Mouse (Mus musculus) CD4-positive, CD25-positive, alpha-beta regulatory T cell, adult 4 months (primary cell): Measurements from ENCODE around the gene Clp1. TPM values are rescaled to one million over a fixed set of nuclear protein-coding genes. Genes with fewer than 3 reads are reported as not detected.

Experiments used
- ATAC-seq: one replicate; pipeline ENCODE4 v1.8.0; 2017
- polyA plus RNA-seq, 2 experiments: library from polyadenylated mRNA; unstranded; fragments of 100-300 nt; shearing (Covaris generic); gene quantifications; one replicate each; pipeline ENCODE4 v1.2.1; 2017

Gene Clp1
- polyA plus RNA-seq: 10 to 100 TPM; 50.3 to 54.6 TPM

DNA sequence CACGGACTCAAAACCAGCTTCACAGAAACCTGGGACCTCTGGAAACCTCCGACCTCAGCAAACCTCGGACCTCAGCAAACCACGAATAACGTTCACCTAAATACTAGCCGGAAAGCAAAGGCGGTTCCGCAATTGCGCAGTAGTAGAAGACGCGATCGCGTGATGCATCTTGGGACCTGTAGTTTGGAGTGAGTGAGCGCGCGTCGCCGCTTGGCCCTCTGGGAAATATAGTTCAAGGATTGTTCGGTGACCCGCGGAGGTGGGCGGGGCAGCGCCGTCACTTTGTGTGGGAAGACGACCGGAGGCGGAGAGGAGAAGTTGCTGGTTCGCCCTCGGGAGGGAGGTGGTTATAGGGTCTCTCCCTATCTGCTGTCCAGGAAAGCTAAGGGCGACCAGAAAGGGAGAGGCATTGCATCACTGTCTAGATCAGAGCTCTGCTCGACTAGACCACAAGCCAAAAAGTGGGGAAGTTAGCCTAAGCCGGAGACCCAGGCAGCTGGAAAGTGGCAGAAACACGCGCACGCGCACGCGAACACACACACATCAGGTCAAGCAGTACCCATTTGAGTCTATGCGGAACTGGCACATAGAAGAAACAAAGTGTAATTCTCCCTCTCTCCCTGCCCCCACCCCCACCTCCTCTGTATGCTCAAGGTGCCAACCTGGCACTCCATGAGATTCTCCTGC is at the start of gene Clp1:
Clp1 (minus strand) TSS at position 179 of the 687 bp plus-strand sequence.
- peak; percentile 98 for ATAC-seq

DNA sequence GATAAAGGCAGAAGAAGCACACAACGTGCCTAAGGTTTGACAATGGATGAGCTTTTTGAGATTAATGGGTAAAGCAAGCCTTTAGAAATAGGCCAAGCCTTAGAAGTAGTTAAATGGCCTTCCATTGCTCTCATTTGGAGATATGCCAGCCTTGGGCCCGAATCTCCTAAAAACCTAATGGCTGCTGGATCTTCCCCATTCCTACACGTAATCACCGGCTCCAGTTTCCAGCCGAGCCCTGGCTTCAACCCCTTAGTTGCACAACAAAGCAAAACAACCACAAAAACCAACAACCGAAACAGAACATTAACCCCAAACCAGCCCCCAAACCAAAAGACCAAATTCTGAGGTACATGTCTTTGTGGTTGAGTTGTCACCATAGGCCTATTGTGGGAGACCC is 48.5 kb upstream of the Clp1 start:
- ATAC-seq: no peak

DNA sequence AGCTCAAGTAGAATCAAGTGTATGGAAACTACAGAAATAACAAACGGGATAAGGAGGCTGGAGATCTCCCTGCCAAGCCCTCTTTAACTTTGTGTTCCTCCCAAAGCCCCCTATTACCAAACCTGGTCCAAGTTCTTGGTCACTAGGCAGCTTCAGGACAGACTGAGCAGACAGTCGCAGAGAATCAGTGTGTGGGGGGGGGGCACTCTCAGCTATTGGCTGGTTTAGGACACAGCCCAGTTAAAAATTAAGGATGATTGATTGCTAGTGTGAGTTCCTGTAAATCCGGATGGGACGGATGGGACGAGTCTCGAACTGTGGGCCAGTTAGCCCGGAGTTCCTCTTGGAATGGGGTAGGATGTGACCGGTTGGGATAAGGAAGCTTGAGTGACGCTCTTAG is 48.1 kb upstream of the Clp1 start, which contains the start of gene Serping1:
Serping1 (minus strand) TSS at position 204 of the 400 bp plus-strand sequence.
- no peak for ATAC-seq

DNA sequence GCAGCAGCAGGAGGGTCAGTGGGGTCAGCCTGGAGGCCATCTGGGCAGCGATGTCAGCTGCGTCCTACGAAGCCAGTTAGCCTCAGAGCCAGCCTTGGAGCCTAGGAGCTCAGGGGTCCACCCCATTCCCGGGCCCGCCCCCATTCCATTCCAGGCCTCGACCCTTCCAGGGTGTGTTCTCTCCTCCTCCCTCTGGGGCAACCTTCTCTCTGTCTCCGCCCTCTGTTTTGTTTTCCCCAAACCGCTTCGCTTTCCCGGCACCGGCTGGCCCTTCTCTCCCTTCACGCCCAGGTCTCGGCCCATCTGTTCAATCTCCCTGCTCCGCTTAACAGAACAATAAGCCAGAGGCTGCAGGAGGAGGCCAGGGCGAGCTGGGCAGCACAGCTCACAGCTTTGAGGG is 47.6 kb upstream of the Clp1 start:
- no peak for ATAC-seq

DNA sequence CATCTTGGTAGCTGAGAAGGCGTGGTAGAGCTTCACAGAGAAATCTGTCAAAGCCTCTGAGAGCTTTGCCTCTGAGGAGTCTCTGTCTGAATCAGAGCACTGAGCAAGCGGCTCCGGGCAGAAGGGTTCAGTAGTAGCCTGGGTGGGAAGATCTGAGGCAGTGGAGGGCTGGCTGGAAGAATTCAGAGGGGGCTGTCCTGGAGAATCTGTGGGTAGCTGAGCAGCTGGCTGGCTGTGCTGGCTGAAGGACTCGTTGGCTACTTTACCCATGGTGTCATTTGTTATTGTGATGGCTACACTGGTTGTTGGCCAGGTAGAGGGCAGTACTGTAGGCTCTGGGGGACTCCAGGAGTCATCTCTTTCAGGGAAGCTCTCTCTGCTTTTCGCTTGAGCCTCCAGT is 46.0 kb upstream of the Clp1 start:
- ATAC-seq: no peak

DNA sequence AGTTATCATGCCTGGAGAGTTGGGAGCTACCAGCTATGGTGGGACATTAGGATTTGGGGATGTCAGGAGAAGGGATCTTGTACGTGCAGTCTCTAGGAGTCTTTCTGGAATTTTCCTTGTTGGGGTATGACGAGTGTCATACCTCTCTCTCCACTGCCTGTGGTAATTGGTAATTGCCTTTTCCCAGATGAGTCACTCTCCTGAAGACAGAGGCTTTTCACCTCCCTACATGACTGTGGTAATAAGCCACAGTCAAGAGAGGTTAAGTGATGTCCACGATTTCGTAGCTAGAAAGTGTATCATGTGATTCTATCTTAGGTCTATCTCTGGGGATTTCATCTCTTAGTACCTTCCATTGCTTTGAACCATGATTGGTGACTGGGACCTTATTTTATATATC is 45.3 kb upstream of the Clp1 start:
- no peak for ATAC-seq

DNA sequence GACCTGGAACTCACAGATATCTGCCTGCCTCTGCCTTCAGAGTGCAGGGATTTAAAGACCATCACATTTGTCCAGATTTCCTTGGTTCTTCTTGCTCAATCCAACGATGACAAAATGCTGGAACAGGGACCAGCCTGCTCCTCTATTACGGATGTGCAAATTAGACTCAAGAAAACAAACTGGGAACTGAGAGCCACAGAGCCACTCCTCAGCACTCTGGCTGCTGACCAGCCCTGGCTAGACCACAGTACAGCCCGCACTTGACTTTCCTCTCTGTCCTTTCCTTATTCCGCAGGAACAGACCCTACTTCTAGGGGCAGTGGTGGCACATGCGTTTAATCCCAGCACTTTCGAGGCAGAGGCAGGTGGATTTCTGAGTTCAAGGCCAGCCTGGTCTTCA is 43.4 kb upstream of the Clp1 start:
- no peak for ATAC-seq

DNA sequence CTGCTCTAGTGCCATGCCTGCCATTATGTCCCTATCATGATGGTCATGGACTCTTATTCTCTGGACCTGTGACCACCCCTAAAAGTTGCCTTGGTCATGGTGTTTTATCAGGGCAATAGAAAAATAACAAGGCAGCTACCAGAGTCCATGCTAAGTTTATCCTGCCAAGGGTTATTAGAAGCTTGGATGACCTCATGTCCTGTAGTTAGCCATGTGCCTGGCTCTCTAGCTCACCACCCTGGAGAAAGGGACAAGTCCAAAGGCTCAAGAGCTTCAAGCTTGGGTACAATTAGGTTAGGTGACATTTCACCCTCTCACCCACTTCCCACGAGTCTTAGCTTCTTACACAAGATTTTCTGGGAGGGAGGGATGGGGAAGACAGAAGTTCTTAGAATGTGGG is 35.7 kb upstream of the Clp1 start:
- no peak for ATAC-seq

DNA sequence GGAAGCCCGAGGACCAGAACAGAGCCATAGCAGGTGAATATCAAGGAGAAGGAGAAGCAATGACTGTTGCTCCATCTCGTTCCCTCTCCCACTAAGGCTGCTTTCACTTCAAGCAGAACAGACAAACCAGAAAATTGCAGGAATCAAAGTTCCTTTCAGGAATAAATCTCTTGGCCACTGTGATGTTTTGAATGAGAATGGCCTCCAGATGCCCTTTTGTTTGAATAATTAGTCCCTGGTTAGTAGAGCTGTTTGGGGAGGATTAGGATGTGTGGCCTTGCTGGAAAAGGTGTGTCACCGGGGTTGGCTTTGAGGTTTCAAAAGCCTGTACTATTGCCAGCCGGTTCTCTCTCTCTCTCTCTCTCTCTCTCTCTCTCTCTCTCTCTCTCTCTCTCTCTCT is 35.1 kb upstream of the Clp1 start:
- no peak for ATAC-seq

DNA sequence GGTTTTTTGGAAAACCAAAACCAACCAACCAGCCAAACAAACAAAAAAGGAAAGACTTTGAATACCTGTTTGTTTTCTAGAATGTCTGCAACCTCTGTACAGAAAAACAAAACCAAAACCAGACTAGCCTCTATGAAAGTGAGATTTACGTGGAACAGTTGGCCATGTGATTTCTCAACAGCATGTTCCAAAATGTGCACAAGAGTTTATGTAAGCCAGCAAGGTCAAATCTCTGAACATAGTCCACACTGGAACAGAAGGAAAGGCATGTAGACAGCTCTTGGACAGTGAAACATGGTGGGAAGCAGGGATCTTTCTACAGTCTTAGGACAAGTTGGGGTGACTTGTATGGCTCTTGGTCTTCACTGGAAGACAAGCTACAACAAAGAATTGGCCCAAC is 34.7 kb upstream of the Clp1 start:
- ATAC-seq: no peak

DNA sequence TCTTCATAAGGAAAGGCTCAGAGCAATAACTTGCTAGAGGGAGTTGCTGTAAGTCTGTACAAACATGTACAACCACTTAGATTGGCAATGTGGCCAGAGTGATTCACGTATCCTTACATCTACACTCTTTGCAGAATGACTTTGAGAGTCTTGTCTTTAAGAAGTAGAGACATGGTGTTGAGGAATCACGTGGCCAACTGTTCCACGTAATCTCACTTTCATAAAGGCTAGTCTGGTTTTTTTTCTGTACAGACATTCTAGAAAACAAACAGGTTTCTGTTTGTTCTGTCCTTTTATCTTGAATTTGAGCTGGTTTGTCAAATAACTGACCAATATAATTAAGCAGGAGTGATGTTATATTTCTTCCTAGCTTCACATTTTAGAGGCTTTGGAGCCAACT is 34.2 kb upstream of the Clp1 start:
- ATAC-seq: no peak

DNA sequence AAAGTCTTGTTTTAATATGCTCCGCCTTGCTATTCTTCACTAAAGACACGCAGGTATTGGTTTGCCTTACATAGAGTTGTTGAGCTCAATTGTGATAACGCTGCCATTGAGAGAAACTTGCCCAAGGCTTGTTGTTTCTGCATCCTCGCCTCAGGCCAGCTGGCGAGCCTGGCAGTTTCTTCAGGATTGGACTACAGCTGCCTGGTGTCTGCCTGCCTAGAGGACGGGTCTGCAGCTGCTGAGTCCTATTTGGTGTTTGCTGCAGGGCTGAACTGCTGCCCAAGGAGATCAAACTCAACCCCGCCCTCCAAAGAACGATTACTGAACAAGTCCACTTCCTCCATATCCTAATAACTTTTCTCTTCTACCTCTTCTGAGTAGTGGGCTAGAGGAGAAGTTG is 33.6 kb upstream of the Clp1 start:
- no peak for ATAC-seq

DNA sequence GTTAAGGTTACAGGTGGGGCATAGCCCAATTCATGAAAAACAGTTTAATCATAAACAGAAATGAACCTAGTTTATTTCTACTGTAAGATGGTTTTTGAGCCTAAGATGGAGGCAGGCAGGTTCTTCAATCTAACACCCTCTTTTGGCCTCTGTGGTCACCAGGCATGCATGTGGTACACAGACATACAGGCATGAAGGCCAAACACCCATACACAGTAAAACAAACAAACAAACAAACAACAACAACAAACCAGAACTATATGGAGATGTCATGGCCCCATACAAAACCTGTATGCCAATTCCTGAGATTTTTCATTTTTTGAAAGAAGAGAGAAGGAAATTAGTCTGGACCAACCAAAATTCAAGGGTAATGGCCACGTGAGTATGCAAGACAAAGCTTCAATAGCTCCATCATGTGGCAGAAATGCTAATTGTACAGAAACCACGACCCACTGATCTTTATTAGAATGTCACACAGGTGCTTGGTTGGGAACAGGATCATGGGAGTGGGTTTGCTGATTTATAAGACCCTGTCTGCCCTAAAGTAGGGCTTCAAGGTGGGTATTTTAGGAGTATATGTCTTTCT is 31.5 kb upstream of the Clp1 start:
- ATAC-seq: peak; percentile 75

DNA sequence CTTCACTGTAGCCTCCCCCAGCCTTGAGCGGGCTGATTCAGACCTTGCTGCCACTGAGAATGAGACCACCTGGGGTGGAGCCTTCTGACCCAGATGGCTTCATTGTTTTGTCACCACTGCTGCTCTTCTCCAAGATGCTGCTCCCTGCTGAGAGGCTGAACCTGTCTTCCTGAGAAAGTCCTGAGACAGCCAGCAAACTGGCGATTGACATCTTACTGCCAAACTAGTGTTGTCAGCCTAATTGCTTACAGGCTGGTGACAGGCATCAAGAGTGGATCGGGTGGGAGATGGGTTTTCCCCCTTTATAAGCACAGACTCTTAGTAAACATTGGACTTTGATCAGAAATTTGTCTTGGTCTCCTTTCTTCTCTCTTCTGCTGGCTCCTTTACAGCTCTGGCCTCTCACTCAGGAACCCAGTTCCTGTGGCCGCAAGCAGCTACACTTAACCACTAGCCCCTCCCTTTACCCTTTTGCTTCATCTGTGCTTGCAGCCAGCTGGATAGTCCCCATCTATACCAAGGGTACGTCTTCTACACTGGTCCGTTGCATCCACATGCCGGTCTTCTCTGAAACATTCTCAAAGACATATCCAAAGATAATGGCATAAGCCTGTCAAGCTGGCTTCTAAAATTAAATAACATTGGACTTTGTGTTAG is 30.0 kb upstream of the Clp1 start:
- no peak for ATAC-seq

DNA sequence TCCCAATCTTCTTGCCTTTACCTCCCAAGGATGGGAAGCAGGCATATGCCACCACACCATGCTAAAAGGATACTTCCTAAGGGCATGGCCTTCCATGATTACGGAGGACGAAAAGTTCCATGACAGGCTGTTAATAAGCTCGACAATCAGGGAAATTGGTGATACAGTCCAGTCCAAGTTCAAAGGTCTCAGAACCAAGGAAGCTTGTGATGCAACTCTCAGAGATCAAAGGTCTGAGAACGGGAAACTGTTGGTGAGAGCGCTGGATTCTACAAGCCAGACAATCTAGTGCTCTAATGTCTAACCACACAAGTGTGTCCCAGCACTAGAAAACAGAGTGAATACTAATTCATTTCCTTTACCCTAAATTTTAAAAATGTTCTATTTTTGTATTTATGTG is 29.1 kb upstream of the Clp1 start:
- ATAC-seq: no peak

DNA sequence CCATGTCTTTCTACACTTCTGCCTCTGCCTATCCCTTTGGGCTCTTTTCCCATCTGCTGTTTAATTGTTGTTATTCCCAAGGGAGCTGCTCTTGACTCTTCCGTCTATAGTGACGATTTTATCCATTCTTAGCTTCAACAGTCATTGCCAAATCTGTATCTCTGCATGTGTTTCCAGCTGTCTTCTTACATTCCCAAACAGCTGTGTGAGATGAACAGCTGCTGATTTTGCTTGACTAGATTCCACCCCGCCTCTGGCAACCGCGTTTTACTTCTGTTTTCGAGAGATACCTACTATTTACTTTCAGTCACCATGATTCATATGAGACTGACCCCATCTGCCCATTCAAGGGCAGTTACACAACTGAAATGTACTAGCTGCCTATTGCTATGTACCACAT is 23.0 kb upstream of the Clp1 start:
- ATAC-seq: no peak

DNA sequence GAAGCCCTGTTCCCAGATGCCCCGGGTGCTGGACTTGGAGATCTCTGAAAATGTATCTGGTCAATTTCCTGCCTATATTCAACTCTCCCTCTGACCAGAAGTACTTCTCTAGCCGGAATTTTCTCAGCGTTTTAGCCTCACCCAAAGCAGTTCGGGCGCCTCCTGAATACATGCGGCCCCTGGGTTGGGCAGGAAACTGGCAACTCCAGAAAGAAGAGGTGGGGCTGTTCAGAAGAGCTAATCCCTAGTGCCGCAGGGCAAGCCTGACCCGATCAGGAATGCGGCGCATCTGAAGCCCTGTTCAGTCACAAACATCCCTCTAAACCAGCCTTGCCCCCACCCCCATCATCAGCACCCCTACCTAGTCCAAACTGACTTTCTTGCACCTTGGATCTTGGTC is 17.0 kb upstream of the Clp1 start:
- ATAC-seq: no peak

DNA sequence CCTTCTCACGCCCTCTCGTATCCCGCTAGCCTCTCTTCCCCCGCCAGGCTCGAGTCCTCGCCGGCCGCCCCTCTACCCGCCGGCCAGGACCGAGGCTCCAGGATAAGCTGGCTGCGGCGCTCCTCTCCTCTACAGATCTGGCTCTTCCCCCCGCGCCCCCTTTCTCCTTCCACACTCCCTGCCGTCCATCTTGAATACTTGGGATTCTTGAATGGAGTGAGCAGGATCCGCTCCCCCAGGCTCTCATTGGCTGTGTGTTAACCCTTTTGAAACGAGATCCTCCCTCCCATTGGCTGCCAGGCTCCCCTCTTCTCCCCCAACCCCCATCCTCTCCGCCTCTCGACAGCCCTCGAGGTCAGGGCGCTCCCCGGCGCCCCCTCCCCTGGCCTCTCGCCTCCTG is 16.4 kb upstream of the Clp1 start, which contains the start of gene Gm19426:
Gm19426 (minus strand) TSS at position 95 of the 400 bp plus-strand sequence.
- peak; percentile 38 for ATAC-seq

DNA sequence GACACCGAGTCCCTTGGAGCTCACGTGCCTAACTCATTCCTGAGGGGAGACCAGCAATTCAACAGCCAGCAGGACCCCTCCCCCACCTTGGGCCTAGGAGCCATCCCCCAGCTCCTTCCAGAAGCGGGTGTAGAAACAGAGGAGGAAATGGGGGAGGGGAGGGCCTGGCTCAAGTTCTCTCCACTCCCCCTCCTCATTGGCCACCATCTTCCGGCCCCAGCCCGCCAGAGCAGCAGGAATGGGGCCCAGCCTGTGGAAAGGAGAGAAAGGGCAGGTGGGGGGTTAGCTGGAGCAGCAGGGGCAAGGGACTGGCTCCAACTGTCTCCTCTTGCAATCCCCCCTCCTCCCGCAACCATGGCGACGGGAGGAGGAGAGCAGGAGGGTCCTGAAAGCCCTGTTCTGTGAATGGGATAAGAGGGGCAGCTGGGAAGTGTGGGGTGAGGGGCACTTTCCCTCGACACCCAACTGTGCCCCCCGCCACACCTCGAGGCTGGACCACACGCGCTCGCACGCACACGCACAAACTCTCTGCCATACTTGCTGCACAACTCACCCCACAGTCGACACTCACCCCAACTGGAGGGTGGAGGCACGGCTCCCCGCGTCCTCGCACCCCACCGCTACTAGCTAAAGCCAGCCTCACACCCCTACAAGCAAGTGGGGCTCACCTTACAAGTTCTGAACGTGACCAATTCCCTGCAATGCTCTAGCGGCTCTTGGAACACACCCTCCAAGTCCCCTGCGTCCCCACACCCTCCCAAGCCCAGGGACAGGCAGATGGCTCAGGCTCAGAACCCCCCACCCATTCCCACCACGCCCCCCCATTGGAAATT is 15.5 kb upstream of the Clp1 start:
- ATAC-seq: no peak

DNA sequence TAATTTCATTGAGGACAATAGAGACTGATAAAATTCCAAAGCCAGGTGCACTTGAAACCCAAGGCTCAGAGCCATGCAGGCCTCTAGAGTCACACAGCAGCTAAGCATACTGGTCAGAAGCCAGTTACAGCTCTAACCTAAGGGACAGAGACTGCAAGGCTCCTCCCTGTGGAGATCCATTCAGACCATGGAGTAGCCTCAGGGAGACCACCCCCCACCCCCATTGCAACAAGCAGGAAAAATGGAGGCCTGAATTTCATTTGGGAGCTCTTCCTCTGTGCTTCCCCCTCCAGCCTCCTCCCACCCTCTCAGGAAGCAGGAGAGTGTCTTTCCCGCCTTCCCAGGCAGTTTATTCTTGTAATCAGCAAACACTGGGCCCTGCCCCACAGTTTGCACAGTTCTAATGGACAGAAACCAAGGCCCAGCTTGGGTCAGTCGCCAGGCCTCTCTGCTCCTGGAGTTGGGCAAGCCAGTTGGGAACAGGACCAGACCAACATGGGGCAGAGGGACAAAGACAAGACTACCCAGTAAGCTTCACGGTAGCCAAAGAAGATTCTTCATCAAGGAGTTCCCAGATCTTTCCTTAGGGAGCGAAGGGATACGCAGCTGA is 14.8 kb upstream of the Clp1 start:
- no peak for ATAC-seq

DNA sequence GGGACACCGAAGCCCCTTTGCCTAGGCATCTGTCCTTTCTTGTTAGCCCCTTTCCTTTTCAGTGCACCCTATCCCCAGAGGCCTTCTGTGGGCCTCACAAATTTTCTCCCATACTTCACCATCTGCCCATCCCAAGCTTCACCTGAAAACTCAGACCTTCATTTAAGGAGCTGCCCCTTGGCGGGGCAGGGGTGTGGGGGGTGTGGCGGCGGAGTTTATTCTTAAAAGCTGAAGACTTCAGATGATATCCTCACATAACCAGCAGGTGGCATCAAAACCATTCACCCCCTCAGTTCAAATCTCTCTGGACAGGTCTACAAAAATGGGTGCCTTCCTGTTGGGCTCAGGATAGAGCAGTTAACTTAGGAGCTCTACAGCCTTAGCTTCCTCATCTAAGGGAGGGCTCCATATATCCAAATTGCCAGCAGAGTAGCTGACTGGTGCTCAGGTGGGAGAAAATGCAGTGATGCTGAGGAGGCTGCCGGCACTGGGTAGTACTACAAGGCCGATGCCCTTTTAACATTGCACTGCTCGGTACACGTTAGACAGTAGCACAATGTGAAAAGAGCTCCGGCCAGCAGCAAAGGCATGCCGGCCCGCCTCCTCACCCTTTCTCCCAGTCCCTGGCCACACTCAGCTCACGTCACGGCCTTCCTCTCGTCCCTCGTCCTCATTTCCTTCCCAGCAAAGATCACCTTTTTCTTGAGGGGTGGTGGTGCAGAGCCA is 13.6 kb upstream of the Clp1 start:
- peak; percentile 28 for ATAC-seq
